Mouse (Mus musculus) natural killer cell, adult 2 months (primary cell): Measurements from ENCODE around the gene Osbpl9.

Source experiments
- DNase-seq, 2 experiments: peaks; one replicate each; pipeline ENCODE4 v3.0.0; 2022; ENCODE audit warnings: low spot score in 2 of 2

Gene Osbpl9

GRCm38 (mm10) chr4:109207524-109207923 lies 5.5 kb upstream of the Osbpl9 start:
- no peak for DNase-seq

GRCm38 (mm10) chr4:109204416-109204815 lies 2.3 kb upstream of the Osbpl9 start:
- DNase-seq = no peak

- no peak for DNase-seq
These were observed 1.9 kb upstream of the Osbpl9 start for GRCm38 (mm10) chr4:109203931-109204330.

- no peak for DNase-seq
These were observed 3.0 kb downstream of the Osbpl9 start for GRCm38 (mm10) chr4:109199069-109199468.

GRCm38 (mm10) chr4:109195900-109196629 lies 6.0 kb downstream of the Osbpl9 start:
- no peak for DNase-seq

GRCm38 (mm10) chr4:109193886-109194285 lies 8.2 kb downstream of the Osbpl9 start:
- DNase-seq = no peak

GRCm38 (mm10) chr4:109191598-109191997 lies 10.5 kb downstream of the Osbpl9 start:
- no peak for DNase-seq

GRCm38 (mm10) chr4:109185616-109186405 lies 16.3 kb downstream of the Osbpl9 start:
- no peak for DNase-seq

GRCm38 (mm10) chr4:109175677-109176076 lies 26.4 kb downstream of the Osbpl9 start:
- no peak for DNase-seq

- no peak for DNase-seq
These were observed 28.2 kb downstream of the Osbpl9 start for GRCm38 (mm10) chr4:109173775-109174440.

GRCm38 (mm10) chr4:109173369-109173768 lies 28.7 kb downstream of the Osbpl9 start:
- DNase-seq = no peak

GRCm38 (mm10) chr4:109165521-109166173 lies 36.4 kb downstream of the Osbpl9 start:
- peak; percentile 41 to 68 for DNase-seq

- no peak for DNase-seq
These were observed 45.4 kb downstream of the Osbpl9 start for GRCm38 (mm10) chr4:109156481-109157261.

- DNase-seq = no peak
These were observed 46.0 kb downstream of the Osbpl9 start for GRCm38 (mm10) chr4:109156073-109156472.

GRCm38 (mm10) chr4:109150214-109150613 lies 51.9 kb downstream of the Osbpl9 start:
- DNase-seq = no peak

- no peak for DNase-seq
These were observed 52.7 kb downstream of the Osbpl9 start for GRCm38 (mm10) chr4:109149411-109149810.

GRCm38 (mm10) chr4:109147278-109148038 lies 54.6 kb downstream of the Osbpl9 start:
- peak; percentile 27 to 43 for DNase-seq

- DNase-seq = no peak
These were observed 59.0 kb downstream of the Osbpl9 start for GRCm38 (mm10) chr4:109143091-109143490.

GRCm38 (mm10) chr4:109138551-109138950 lies 63.5 kb downstream of the Osbpl9 start:
- DNase-seq = no peak

GRCm38 (mm10) chr4:109136475-109137125 lies 65.5 kb downstream of the Osbpl9 start:
- DNase-seq = peak in 1 of 2 experiments; percentile 40
